Mouse (Mus musculus) liver, embryonic 12.5 days (tissue): ENCODE results near the gene Ergic1. TPM values are rescaled to one million over a fixed set of nuclear protein-coding genes. Genes with fewer than 3 reads are reported as not detected.

Experiments
- ATAC-seq: fragments of 200-750 bp; cut with Nextera tagmentation; 2 replicates; pipeline ENCODE4 v1.8.0; 2017; ENCODE audit warnings: moderate number of reproducible peaks, mild to moderate bottlenecking, moderate library complexity
- H3K27ac ChIP-seq: fragments of 300-500 bp; sonication (generic); 2 replicates; pipeline ENCODE4 v1.5.1; 2016; ENCODE audit warnings: mild to moderate bottlenecking
- H3K27me3 ChIP-seq: fragments of 300-500 bp; sonication (generic); replicated peaks from 2 replicates; pipeline ENCODE4 v1.6.1; 2016; ENCODE audit warnings: mild to moderate bottlenecking, moderate library complexity
- H3K36me3 ChIP-seq: fragments of 300-500 bp; sonication (generic); 2 replicates; pipeline ENCODE4 v1.6.1; 2016; ENCODE audit warnings: mild to moderate bottlenecking, moderate library complexity
- H3K4me1 ChIP-seq: fragments of 300-500 bp; sonication (generic); 2 replicates; pipeline ENCODE4 v1.6.1; 2016
- H3K4me2 ChIP-seq: fragments of 300-500 bp; sonication (generic); 2 replicates; pipeline ENCODE4 v1.6.1; 2016; ENCODE audit warnings: mild to moderate bottlenecking, moderate library complexity
- H3K4me3 ChIP-seq: fragments of 300-500 bp; sonication (generic); 2 replicates; pipeline ENCODE4 v1.5.1; 2016; ENCODE audit warnings: mild to moderate bottlenecking, moderate library complexity
- H3K9ac ChIP-seq: fragments of 300-500 bp; sonication (generic); 2 replicates; pipeline ENCODE4 v1.6.1; 2016; ENCODE audit warnings: mild to moderate bottlenecking, moderate library complexity
- H3K9me3 ChIP-seq: fragments of 300-500 bp; sonication (generic); replicated peaks from 2 replicates; pipeline ENCODE4 v1.6.1; 2016; ENCODE audit warnings: mild to moderate bottlenecking, moderate library complexity
- WGBS: fragments of 180-500 bp; shearing (Covaris S2); methylation state at CpG from one replicate; pipeline ENCODE4 v1.1.7; 2016; ENCODE audit not compliant: insufficient replicate concordance; 5-methylcytosine and 5-hydroxymethylcytosine counted together
- polyA plus RNA-seq: library from polyadenylated mRNA; unstranded; fragments of >200 nt; fragmentation: Nextera tagmentation; extraction: Ambion mirVana; gene quantifications from 2 replicates; pipeline ENCODE4 v1.2.1, GENCODE M21; 2016

The Ergic1 gene
- polyA plus RNA-seq, 1 experiment from 2014 or later: 45.7 TPM

DNA sequence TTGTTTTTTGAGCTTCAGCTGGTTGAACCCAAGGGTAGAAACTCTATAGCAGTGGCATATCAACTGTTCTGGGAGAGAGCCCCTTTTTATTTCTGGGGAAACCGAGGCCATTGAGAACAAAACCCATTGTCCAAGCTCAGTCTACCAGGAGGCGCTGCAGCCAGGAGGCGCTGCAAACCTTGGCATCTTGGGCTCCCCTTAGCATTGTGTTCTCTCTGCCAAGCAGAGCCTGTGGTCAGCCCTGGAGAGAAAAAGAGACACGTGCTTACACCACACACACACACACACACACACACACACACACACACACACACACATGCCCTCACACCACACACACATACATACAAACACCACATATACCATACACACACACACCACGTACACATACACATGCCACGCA, 59.0 kb downstream of the Ergic1 start:
- Histone ChIP-seq H3K4me3 (no peak overlapping the region), H3K36me3 (peaks cover 50% of the 10 kb centered on the region), H3K9ac (no peak overlapping the region), H3K4me2 (no peak overlapping the region), H3K27ac (no peak overlapping the region), H3K9me3 (no peaks in the 10 kb centered on the region), H3K27me3 (no peaks in the 10 kb centered on the region), H3K4me1 (peaks cover 11% of the 10 kb centered on the region; the same call in 1 of the 2 replicates)
- WGBS: 87% methylated on average over 6 of the region's 6 CpGs
- ATAC-seq: no peak

DNA sequence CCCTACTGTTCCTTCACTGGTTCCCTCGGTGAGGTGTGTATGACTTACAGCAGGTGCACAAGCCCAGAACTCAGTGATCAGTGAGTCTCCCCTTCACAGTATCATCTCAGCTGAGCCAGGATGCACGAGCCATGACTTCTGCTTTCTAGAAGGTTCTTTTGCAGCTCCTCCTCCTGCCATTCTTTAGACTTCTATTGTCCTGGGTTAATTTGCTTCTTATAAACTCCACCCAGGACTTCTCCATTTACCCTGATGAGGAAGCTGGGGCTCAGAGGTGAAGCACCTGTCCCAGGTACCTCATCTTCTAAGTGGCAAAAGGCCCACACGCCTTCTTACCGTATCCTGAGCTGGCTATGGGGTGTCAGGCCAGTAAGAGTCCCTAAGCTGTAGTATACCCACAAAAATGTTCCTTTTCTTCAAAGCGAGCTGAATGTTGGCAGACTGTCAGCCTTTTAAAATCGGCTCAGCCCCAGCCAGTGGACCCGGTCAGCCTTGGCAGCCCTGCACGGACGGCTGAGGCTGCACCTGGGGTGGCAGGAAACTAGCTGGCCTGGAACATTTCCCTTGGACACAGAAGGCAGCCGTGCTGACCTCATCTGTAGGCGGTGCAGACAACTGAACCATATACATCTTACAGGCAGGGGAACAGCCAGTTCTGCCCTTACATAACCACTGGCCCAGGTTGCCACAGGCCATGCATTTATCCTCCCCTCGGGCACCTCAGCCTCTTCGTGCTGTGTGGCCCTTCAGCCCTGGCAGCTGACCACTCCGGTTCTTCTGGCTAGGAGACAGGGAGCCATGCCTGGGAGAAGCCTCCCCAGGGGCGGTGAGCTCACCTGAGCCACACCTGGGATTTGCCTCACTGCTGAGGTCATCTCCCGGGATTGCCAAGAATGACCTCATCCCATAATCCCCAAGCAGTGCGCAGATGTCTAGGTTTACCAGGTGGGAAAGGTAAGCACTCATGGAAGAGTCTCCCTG, 59.8 kb downstream of the Ergic1 start:
- ATAC-seq: no peak
- Histone ChIP-seq H3K4me3 (no peak overlapping the region), H3K9me3 (no peaks in the 10 kb centered on the region), H3K4me2 (no peak overlapping the region), H3K27me3 (no peaks in the 10 kb centered on the region), H3K36me3 (peaks cover 54% of the 10 kb centered on the region), H3K27ac (no peak overlapping the region), H3K9ac (no peak overlapping the region), H3K4me1 (peaks cover 11% of the 10 kb centered on the region; the same call in 1 of the 2 replicates)
- 80% methylated on average over 17 of the region's 17 CpGs for WGBS

DNA sequence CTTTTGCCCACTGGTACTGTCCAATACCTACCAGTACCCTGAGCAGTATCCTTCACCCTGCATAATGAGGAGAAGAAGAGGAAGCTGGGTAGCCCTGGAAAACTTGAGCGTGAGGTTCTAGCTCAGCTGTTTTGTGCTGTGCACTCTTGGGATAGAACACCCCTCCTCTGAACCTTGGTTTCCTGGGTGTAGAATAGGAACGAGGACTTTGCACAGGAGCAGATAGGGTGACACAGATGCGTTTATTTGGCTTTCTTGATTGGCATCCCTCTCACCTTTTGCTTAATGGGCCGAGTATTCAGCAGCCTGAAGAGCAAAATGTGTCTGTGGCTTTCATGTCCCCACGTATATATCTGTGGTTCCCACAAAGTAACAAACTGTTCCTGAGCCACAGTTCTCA, 60.6 kb downstream of the Ergic1 start:
- H3K36me3 ChIP-seq: peaks cover 52% of the 10 kb centered on the region
- 72% methylated on average over 5 of the region's 5 CpGs for WGBS
- H3K4me3 ChIP-seq: no peak overlapping the region
- H3K4me1 ChIP-seq: peaks cover 4% of the 10 kb centered on the region; the same call in 1 of the 2 replicates
- no peak overlapping the region for H3K4me2 ChIP-seq
- H3K9me3 ChIP-seq: no peaks in the 10 kb centered on the region
- no peaks in the 10 kb centered on the region for H3K27me3 ChIP-seq
- H3K9ac ChIP-seq: no peak overlapping the region
- no peak overlapping the region for H3K27ac ChIP-seq
- no peak for ATAC-seq

DNA sequence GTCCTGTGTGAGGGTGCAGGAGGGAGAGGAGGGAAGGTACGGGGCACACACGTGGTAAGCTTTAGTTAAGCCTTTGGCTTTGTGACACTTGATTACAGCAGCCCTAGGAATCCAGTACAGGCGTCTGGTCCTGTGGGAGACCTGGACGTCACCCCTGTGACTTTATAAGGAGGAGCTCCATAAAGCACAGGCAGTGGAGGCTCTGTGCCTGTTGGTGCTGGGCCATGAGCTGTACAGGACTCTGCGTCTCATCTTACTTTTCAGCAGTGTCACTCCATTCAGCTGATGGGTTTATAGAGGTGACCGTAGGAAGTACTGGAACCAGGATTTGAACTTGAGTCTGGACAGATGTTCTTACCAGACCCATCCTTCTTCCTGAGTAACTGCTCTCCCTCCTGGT, 62.7 kb downstream of the Ergic1 start:
- ATAC-seq: no peak
- H3K9me3 ChIP-seq: no peaks in the 10 kb centered on the region
- H3K4me3 ChIP-seq: no peak overlapping the region
- H3K4me1 ChIP-seq: no peaks in the 10 kb centered on the region
- no peaks in the 10 kb centered on the region for H3K27me3 ChIP-seq
- H3K9ac ChIP-seq: no peak overlapping the region
- no peak overlapping the region for H3K27ac ChIP-seq
- no peak overlapping the region for H3K4me2 ChIP-seq
- WGBS: 80% methylated on average over 6 of the region's 6 CpGs
- peaks cover 59% of the 10 kb centered on the region for H3K36me3 ChIP-seq

DNA sequence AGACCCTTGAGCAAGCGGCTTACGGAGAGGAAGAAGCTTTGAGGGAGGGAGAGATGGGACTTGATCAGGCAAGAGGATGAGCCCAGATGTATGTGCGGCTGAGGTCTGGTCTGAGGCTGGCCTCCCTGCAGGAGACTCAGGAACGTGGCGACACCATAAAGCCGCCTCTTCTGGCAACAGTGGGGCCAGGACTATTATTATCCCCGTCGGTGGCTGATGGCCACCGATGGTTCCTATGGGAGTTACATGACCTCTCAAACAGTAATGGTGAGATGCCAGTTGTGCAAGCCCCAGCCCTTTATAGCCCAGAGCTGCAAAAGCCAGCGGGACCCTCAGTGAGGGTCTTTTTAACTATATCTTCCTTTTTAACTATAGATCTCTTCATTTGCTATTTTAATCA, 63.7 kb downstream of the Ergic1 start:
- Histone ChIP-seq H3K27me3 (no peaks in the 10 kb centered on the region), H3K9me3 (no peaks in the 10 kb centered on the region), H3K9ac (no peak overlapping the region), H3K4me2 (no peak overlapping the region), H3K4me3 (no peak overlapping the region), H3K27ac (no peak overlapping the region), H3K4me1 (no peaks in the 10 kb centered on the region), H3K36me3 (peaks cover 65% of the 10 kb centered on the region)
- 82% methylated on average over 10 of the region's 10 CpGs for WGBS
- ATAC-seq: no peak

DNA sequence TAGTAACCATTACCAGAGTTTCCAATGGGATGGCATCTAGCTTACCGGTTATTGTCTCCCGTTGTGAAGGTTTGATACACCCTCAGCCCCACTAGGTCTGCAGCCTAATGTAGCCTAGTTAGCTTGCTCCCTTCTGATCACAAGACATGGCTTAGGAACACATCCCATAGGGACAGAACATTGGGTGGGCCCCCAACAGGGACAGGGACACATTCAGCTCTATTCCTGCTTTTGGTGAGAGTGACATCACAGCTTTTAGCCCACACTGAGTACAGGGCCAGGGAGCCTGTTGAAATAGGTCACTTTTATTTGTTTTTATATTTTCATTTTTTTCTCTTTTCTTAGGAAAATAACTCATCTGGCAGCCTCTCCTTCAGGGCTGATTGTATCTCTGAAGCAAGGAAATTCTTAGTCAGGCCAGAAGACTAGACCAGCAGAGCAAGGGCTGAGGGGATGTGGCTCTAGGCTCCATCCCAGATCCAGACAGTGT, 64.3 kb downstream of the Ergic1 start:
- Histone ChIP-seq H3K9me3 (no peaks in the 10 kb centered on the region), H3K9ac (no peak overlapping the region), H3K4me3 (no peak overlapping the region), H3K27me3 (no peaks in the 10 kb centered on the region), H3K27ac (no peak overlapping the region), H3K36me3 (peaks cover 69% of the 10 kb centered on the region), H3K4me1 (no peaks in the 10 kb centered on the region), H3K4me2 (no peak overlapping the region)
- 80% methylated on average over 2 of the region's 2 CpGs for WGBS
- no peak for ATAC-seq

DNA sequence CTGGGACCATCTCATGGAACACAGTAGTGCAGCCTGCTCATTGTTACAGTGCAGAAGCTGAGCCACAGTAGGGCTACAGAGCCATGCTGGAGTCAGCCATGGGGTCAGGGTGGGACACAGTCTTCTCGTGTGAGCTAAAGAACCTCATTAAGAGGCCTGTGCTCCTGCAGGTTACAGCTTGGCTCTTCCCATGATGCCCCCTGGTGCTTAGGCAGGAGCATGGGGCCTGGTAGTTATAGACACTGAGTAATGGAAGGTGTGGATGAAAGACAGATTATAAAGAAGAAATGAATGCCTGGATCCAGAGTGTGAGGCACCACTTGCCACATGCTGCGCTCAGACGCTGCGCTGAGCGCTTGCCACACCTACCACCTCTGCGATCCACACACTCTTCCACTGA, 67.2 kb downstream of the Ergic1 start:
- 87% methylated on average over 6 of the region's 6 CpGs for WGBS
- ATAC-seq: no peak

DNA sequence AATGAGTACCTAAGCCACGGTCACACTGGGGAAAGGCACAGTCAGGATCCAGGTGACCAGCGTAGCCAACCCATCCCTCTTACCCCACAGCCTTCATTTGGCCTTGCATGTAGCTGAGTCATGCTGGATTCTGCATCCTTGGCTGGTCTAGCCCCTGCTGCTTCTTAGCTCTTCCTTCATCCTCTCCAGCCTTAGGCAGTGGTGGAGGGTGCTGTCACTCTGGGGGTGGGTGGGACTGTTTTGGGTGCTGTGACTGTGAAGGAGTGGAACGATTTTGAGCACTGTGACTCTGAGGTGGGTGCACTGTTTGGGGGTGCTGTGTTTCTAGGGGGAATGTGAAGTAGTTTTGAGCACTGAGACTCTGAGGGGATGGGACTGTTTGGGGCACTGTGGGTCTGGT, 67.6 kb downstream of the Ergic1 start:
- Histone ChIP-seq H3K9ac (no peak overlapping the region), H3K4me2 (no peak overlapping the region), H3K27ac (no peak overlapping the region), H3K36me3 (peaks cover 92% of the 10 kb centered on the region), H3K4me1 (no peaks in the 10 kb centered on the region), H3K9me3 (no peaks in the 10 kb centered on the region), H3K27me3 (no peaks in the 10 kb centered on the region), H3K4me3 (no peak overlapping the region)
- 78% methylated on average over 3 of the region's 3 CpGs for WGBS
- no peak for ATAC-seq

More for the DNA sequence above, 67.2 kb downstream of the Ergic1 start:
- Histone ChIP-seq H3K36me3 (peaks cover 92% of the 10 kb centered on the region), H3K4me1 (no peaks in the 10 kb centered on the region), H3K4me3 (no peak overlapping the region), H3K27ac (no peak overlapping the region), H3K4me2 (no peak overlapping the region), H3K9ac (no peak overlapping the region), H3K9me3 (no peaks in the 10 kb centered on the region), H3K27me3 (no peaks in the 10 kb centered on the region)

DNA sequence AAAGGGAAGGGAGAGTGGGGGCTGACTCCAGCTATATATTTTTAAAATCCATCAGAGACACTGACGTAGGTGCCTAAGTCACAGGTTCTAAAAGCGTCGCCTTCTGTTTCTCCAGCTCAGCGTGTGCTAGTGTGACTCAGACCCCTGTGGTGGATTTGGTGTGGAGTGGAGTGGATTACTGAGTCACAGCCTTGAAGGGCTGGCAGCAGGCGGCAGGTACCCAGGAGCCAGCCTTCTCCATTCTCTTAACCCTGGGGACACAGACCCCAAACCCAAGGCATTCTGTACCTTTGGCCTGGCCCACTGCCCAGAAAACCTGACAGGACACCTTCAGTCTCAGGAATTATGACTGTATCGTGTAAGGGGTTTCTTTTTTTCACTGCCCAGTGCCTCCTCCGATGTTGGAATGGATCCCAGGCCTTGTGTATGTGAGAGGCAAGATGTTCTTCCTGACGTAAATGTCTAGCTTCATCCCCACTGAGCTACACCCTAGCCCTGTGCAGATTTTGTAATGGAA, 70.6 kb downstream of the Ergic1 start:
- Histone ChIP-seq H3K9me3 (no peaks in the 10 kb centered on the region), H3K27me3 (no peaks in the 10 kb centered on the region), H3K9ac (no peak overlapping the region), H3K27ac (no peak overlapping the region), H3K36me3 (peaks cover 95% of the 10 kb centered on the region), H3K4me3 (no peak overlapping the region), H3K4me1 (no peaks in the 10 kb centered on the region), H3K4me2 (no peak overlapping the region)
- ATAC-seq: no peak
- 86% methylated on average over 8 of the region's 8 CpGs for WGBS

DNA sequence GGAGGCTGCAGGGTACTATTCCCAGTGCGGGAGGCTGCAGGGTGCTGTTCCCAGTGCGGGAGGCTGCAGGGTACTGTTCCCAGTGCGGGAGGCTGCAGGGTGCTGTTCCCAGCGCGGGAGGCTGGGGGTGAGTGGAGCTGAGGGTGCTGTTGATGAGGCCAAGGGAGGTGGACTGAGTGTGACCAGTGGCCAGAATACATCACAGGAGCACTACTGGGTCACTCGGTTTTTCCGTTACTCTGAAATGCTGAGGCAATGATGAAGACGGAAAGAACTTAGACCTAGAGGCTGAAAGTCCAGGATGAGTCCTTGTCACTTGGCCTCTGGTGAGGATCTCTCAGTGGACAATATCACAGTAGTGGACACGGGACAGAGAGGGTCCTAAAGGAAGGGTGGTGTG, 71.9 kb downstream of the Ergic1 start:
- Histone ChIP-seq H3K4me3 (no peak overlapping the region), H3K27me3 (no peaks in the 10 kb centered on the region), H3K4me2 (no peak overlapping the region), H3K36me3 (peaks cover 86% of the 10 kb centered on the region), H3K4me1 (0 out of 2 replicates have a peak, but pooled peaks cover 6% of the 10 kb centered on the region), H3K27ac (no peak overlapping the region), H3K9me3 (no peaks in the 10 kb centered on the region), H3K9ac (no peak overlapping the region)
- 79% methylated on average over 9 of the region's 9 CpGs for WGBS
- no peak for ATAC-seq

DNA sequence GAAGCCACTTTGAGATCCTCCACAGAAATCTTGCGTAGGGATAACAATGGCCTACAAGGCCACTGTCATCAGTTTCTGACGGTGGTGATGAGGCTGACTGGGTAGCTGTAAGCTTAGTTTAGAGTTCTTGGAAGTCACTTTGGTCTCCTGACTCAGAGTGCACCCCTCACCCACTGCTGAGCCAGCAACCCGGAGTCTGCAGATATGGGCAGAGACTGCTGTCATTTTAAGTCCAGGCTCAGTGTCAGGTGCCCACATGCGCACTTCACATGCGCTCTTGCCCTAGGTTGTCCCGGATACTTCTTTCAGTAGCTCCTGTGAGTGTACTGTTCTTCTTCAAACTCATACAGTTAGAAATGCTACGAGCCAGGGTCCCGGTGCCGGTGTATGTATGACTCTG, 72.6 kb downstream of the Ergic1 start:
- peaks cover 80% of the 10 kb centered on the region for H3K36me3 ChIP-seq
- no peaks in the 10 kb centered on the region for H3K9me3 ChIP-seq
- WGBS: 83% methylated on average over 9 of the region's 9 CpGs
- no peak for ATAC-seq
- no peak overlapping the region for H3K4me3 ChIP-seq
- H3K4me1 ChIP-seq: 0 out of 2 replicates have a peak, but pooled peaks cover 6% of the 10 kb centered on the region
- H3K4me2 ChIP-seq: no peak overlapping the region
- H3K9ac ChIP-seq: no peak overlapping the region
- H3K27ac ChIP-seq: no peak overlapping the region
- no peaks in the 10 kb centered on the region for H3K27me3 ChIP-seq

DNA sequence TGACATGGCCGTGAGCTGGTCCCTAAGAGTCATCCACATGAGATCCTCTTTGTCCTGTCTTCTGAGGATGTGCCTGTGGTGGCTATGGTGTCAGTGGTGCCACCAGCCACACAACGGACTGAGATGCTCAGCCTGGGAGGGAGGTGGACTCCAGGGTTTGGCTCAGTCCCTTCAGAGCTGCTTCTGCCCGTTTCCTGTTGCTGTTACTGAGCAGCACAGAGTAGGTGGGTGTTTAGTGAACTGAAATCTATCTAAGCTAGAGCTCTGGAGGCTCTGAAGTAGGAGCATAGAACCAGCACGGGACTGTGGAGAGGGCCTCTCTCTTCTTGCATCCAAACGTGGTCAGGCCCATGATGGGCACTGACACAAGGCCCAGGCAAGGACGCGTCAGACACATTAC, 73.2 kb downstream of the Ergic1 start:
- ATAC-seq: no peak
- no peak overlapping the region for H3K9ac ChIP-seq
- WGBS: 72% methylated on average over 7 of the region's 7 CpGs
- no peak overlapping the region for H3K27ac ChIP-seq
- H3K9me3 ChIP-seq: no peaks in the 10 kb centered on the region
- H3K4me3 ChIP-seq: no peak overlapping the region
- 0 out of 2 replicates have a peak, but pooled peaks cover 6% of the 10 kb centered on the region for H3K4me1 ChIP-seq
- H3K27me3 ChIP-seq: no peaks in the 10 kb centered on the region
- H3K36me3 ChIP-seq: peaks cover 80% of the 10 kb centered on the region
- no peak overlapping the region for H3K4me2 ChIP-seq
